Mouse (Mus musculus) left cerebral cortex, postnatal 25 days (tissue): ENCODE measurements at regions not wholly inside any gene's neighbourhood (a gene's known extent, or its start where the extent isn't known, plus 50 kb on each side); places are given as distances from the start of the nearest gene placed in this dataset.

Experiments used
- DNase-seq, 2 experiments: peaks; one replicate each; pipeline ENCODE4 v3.0.0; 2022; ENCODE audit warnings: low spot score in 2 of 2, mixed read lengths in 1 of 2
- intact Hi-C: fragments of 180-260 bp; cut with DNase I; formaldehyde crosslinking; loops from one replicate; pipeline ENCODE4 v1.15.1; 2025

- DNase-seq, result no peak
- intact Hi-C loops, result no loop called here
Observed at GRCm38 (mm10) chr4:140326706-140327440, 80.3 kb upstream of the Igsf21 start.

- intact Hi-C loops, result no loop called here
- no peak for DNase-seq
Observed at GRCm38 (mm10) chr4:140325677-140326052, 79.1 kb upstream of the Igsf21 start.

GRCm38 (mm10) chr4:140324971-140325676, 78.5 kb upstream of the Igsf21 start:
- intact Hi-C loops, result no loop called here
- no peak for DNase-seq

- intact Hi-C loops, result no loop called here
Observed at GRCm38 (mm10) chr4:140320120-140320921, 73.7 kb upstream of the Igsf21 start.

GRCm38 (mm10) chr4:140312635-140313034, 66.1 kb upstream of the Igsf21 start:
- DNase-seq, result no peak
- intact Hi-C loops, result no loop called here

More at GRCm38 (mm10) chr4:140320120-140320921, 73.7 kb upstream of the Igsf21 start:
- DNase-seq, result no peak

GRCm38 (mm10) chr4:140307481-140307880, 60.9 kb upstream of the Igsf21 start:
- intact Hi-C loops, result no loop called here
- DNase-seq, result no peak

- DNase-seq, result no peak
- intact Hi-C loops, result no loop called here
Observed at GRCm38 (mm10) chr4:140304960-140305359, 58.4 kb upstream of the Igsf21 start.

- intact Hi-C loops, result no loop called here
- DNase-seq, result peak; percentile 48 to 71
Observed at GRCm38 (mm10) chr4:140301661-140302060, 55.1 kb upstream of the Igsf21 start.

- peak in 1 of 2 experiments; percentile 50 for DNase-seq
- intact Hi-C loops, result loop anchor here (5.0 kb wide), 1 partner anchor 74 kb away; no protein-coding TSS in a partner anchor
Observed at GRCm38 (mm10) chr4:140297912-140298620, 51.5 kb upstream of the Igsf21 start.
